Mouse (Mus musculus) spleen, adult 2 months (tissue): ENCODE results near the gene Nfyb.

ENCODE experiments used
- CTCF ChIP-seq: fragments of 200-500 bp; IDR thresholded peaks from 2 replicates; pipeline ENCODE4 v1.5.1; 2011; ENCODE audit warnings: mild to moderate bottlenecking, inconsistent platforms; ENCODE audit not compliant: insufficient read depth, insufficient read length, insufficient replicate concordance; ENCODE audit errors: extremely low read depth
- POLR2A ChIP-seq: fragments of 200-500 bp; IDR thresholded peaks from 2 replicates; pipeline ENCODE4 v1.6.1; 2011; ENCODE audit warnings: low read depth, low read length, inconsistent platforms

GRCm38 (mm10) chr10:82780322-82780721, 16.4 kb upstream of the Nfyb start:
- no peak for TF ChIP-seq CTCF
- TF ChIP-seq POLR2A, result no peak
